In genomic region chr12:24877231-24877630, GRCm38 (mm10) we compare ENCODE assay signal across 14 mouse cellular contexts. TPM values are rescaled to one million over a fixed set of nuclear protein-coding genes. Genes with fewer than 3 reads are reported as not detected.
DNase-seq lines count a peak whose midpoint lies in the region; ATAC-seq and TF ChIP-seq lines count a peak whose summit lies in the region.
"Had no signal": no experiment of that assay in that cellular context is flagged by ENCODE, and none has a peak within 500 bp of the region (broad histone marks: within the 10 kb centered on the region; RNA-seq: fewer than 3 reads in every experiment).

No protein-coding gene starts in this region.

- H3K36me3 ChIP-seq in kidney, postnatal 0 days (ENCODE audit: insufficient read depth, low read length) = no peaks in the 10 kb centered on the region
- H3K36me3 ChIP-seq in kidney, embryonic 14.5 days (ENCODE audit: control insufficient read depth, insufficient read depth, low read length) = peaks cover 4% of the 10 kb centered on the region
- no peaks in the 10 kb centered on the region for H3K36me3 ChIP-seq in embryonic facial prominence, embryonic 15.5 days
- no peaks in the 10 kb centered on the region for H3K36me3 ChIP-seq in liver, embryonic 16.5 days (ENCODE audit: control insufficient read depth, insufficient read depth)
- H3K36me3 ChIP-seq: heart, embryonic 12.5 days had no signal

- no peak for TF ChIP-seq POLR2A in bone marrow, adult 2 months (IDR thresholded peaks at IDR 0.05; ENCODE audit: borderline replicate concordance, control insufficient read depth, low read depth, low read length)

- no peak overlapping the region for H3K4me2 ChIP-seq in kidney, postnatal 0 days (ENCODE audit: low read length)
- no peak overlapping the region for H3K4me2 ChIP-seq in kidney, embryonic 14.5 days (replicated peaks; ENCODE audit: low read depth, low read length)
- no peak overlapping the region for H3K4me2 ChIP-seq in embryonic facial prominence, embryonic 15.5 days (replicated peaks)
- H3K4me2 ChIP-seq in liver, embryonic 16.5 days (ENCODE audit: low read depth, low read length) = no peak overlapping the region
- H3K4me2 ChIP-seq: heart, embryonic 12.5 days; hindbrain, embryonic 14.5 days had no signal

- H3K4me3 ChIP-seq in kidney, postnatal 0 days (replicated peaks; ENCODE audit: low read depth, low read length) = no peak overlapping the region
- H3K4me3 ChIP-seq in kidney, embryonic 14.5 days (ENCODE audit: low read length) = no peak overlapping the region
- no peak overlapping the region for H3K4me3 ChIP-seq in bone marrow, adult 2 months (replicated peaks; ENCODE audit: control insufficient read depth, low read depth, low read length)
- H3K4me3 ChIP-seq in embryonic facial prominence, embryonic 15.5 days (replicated peaks) = no peak overlapping the region
- no peak overlapping the region for H3K4me3 ChIP-seq in liver, embryonic 16.5 days (ENCODE audit: low read depth, low read length)
- H3K4me3 ChIP-seq: heart, embryonic 12.5 days had no signal

- TF ChIP-seq CTCF in kidney, postnatal 0 days (IDR thresholded peaks at IDR 0.05; ENCODE audit: low read depth) = no peak
- TF ChIP-seq CTCF in bone marrow, adult 2 months (IDR thresholded peaks at IDR 0.05; ENCODE audit: control insufficient read depth, insufficient read depth, low read length) = no peak

- 53% methylated on average over 7 of the region's 7 CpGs for WGBS in kidney, postnatal 0 days
- WGBS in kidney, embryonic 14.5 days = 50% methylated on average over 7 of the region's 7 CpGs
- WGBS in bone marrow, adult 2 months = 80% methylated on average over 7 of the region's 7 CpGs
- WGBS in embryonic facial prominence, embryonic 15.5 days = 35% methylated on average over 7 of the region's 7 CpGs
- WGBS in liver, embryonic 16.5 days (ENCODE audit: insufficient replicate concordance) = 75% methylated on average over 7 of the region's 7 CpGs

- no peaks in the 10 kb centered on the region for H3K9me3 ChIP-seq in kidney, postnatal 0 days (replicated peaks; ENCODE audit: low read length)
- no peaks in the 10 kb centered on the region for H3K9me3 ChIP-seq in kidney, embryonic 14.5 days (ENCODE audit: control insufficient read depth, low read length)
- no peaks in the 10 kb centered on the region for H3K9me3 ChIP-seq in embryonic facial prominence, embryonic 15.5 days (replicated peaks)
- H3K9me3 ChIP-seq in liver, embryonic 16.5 days (replicated peaks; ENCODE audit: control insufficient read depth, low read length) = no peaks in the 10 kb centered on the region
- H3K9me3 ChIP-seq: heart, embryonic 12.5 days had no signal

- ATAC-seq in kidney, postnatal 0 days (replicated peaks; ENCODE audit: low FRiP score, low read depth) = no peak
- ATAC-seq in kidney, embryonic 14.5 days (ENCODE audit: low FRiP score, low TSS enrichment) = no peak
- ATAC-seq in embryonic facial prominence, embryonic 15.5 days (ENCODE audit: insufficient number of reproducible peaks, low FRiP score, low TSS enrichment, low read depth) = no peak
- ATAC-seq in liver, embryonic 16.5 days (ENCODE audit: low read depth) = no peak
- ATAC-seq: forebrain, embryonic 14.5 days had no signal

- peaks cover 3% of the 10 kb centered on the region; the same call in 1 of the 2 replicates for H3K4me1 ChIP-seq in kidney, postnatal 0 days (replicated peaks; ENCODE audit: insufficient read depth, low read length)
- H3K4me1 ChIP-seq in kidney, embryonic 14.5 days (ENCODE audit: control insufficient read depth, insufficient read depth, low read length) = peaks cover 20% of the 10 kb centered on the region; the same call in 1 of the 2 replicates
- H3K4me1 ChIP-seq in bone marrow, adult 2 months (ENCODE audit: control insufficient read depth, insufficient read depth, low read length) = peaks cover 6% of the 10 kb centered on the region; the same call in 1 of the 2 replicates
- peaks cover 21% of the 10 kb centered on the region for H3K4me1 ChIP-seq in embryonic facial prominence, embryonic 15.5 days
- peaks cover 41% of the 10 kb centered on the region for H3K4me1 ChIP-seq in liver, embryonic 16.5 days (ENCODE audit: control insufficient read depth, low read depth, low read length)

- H3K27me3 ChIP-seq in kidney, postnatal 0 days (ENCODE audit: insufficient read depth, low read length) = no peaks in the 10 kb centered on the region
- H3K27me3 ChIP-seq in kidney, embryonic 14.5 days (ENCODE audit: control insufficient read depth, insufficient read depth, low read length) = no peaks in the 10 kb centered on the region
- no peaks in the 10 kb centered on the region for H3K27me3 ChIP-seq in embryonic facial prominence, embryonic 15.5 days
- H3K27me3 ChIP-seq in liver, embryonic 16.5 days (ENCODE audit: control insufficient read depth, insufficient read depth, low read depth, low read length) = no peaks in the 10 kb centered on the region
- H3K27me3 ChIP-seq: heart, embryonic 12.5 days had no signal

- no peak overlapping the region for H3K9ac ChIP-seq in kidney, postnatal 0 days (ENCODE audit: low read depth, low read length)
- no peak overlapping the region; the same call in 1 of the 2 replicates for H3K9ac ChIP-seq in kidney, embryonic 14.5 days (ENCODE audit: low read depth, low read length)
- no peak overlapping the region for H3K9ac ChIP-seq in embryonic facial prominence, embryonic 15.5 days
- H3K9ac ChIP-seq in liver, embryonic 16.5 days (ENCODE audit: low read depth, low read length) = no peak overlapping the region
- H3K9ac ChIP-seq: heart, embryonic 12.5 days; hindbrain, embryonic 14.5 days had no signal

- H3K27ac ChIP-seq in kidney, postnatal 0 days = peak overlapping the region; percentile 31; the same call in 1 of the 2 replicates
- no peak overlapping the region for H3K27ac ChIP-seq in kidney, embryonic 14.5 days (ENCODE audit: low read depth, low read length)
- peak overlapping the region; percentile 21; the same call in 1 of the 2 replicates for H3K27ac ChIP-seq in bone marrow, adult 2 months (ENCODE audit: control insufficient read depth, insufficient read depth, low read depth, low read length, poor library complexity)
- H3K27ac ChIP-seq in embryonic facial prominence, embryonic 15.5 days (replicated peaks) = peak overlapping the region; percentile 76
- peak overlapping the region; percentile 23; the same call in 1 of the 2 replicates for H3K27ac ChIP-seq in liver, embryonic 16.5 days (ENCODE audit: low read length)
- H3K27ac ChIP-seq: hindbrain, embryonic 14.5 days had no signal

- DNase-seq in kidney, postnatal 0 days (ENCODE audit: low spot score) = peak; percentile 41
- no peak for DNase-seq in layer of hippocampus, postnatal 10 days (ENCODE audit: low spot score in 2 of 2)
- DNase-seq in adrenal gland, postnatal 14 days = no peak
- DNase-seq in left cerebral cortex, adult 9 months (ENCODE audit: low spot score in 2 of 2) = no peak
- DNase-seq: gastrocnemius, postnatal 10 days; right cerebral cortex, adult 18-20 months; thymus, postnatal 25 days had no signal

RNA-seq across cellular contexts. Expression of gene Mboat2, which starts 46.6 kb away (rescaled TPM):
- 44.5 and 50.8 TPM in 2 replicates for polyA plus RNA-seq in kidney, postnatal 0 days (2015; fragmentation: Nextera tagmentation; extraction: Ambion mirVana)
- polyA plus RNA-seq in kidney, embryonic 14.5 days (2014; fragmentation: Nextera tagmentation; extraction: Ambion mirVana) = 23.5 and 45.1 TPM in 2 replicates
- polyA plus RNA-seq in bone marrow, adult 2 months (2011; ENCODE audit: insufficient read depth, insufficient read length, low replicate concordance, missing spikeins) = 11.4 and 16.8 TPM in 2 replicates
- 64.8 and 69.0 TPM in 2 replicates for polyA plus RNA-seq in embryonic facial prominence, embryonic 15.5 days (2015; fragmentation: Nextera tagmentation; extraction: Ambion mirVana)
- polyA plus RNA-seq in liver, embryonic 16.5 days (2015; fragmentation: Nextera tagmentation; extraction: Ambion mirVana) = 2.8 and 3.9 TPM in 2 replicates
- 10 to 100 TPM; 55.7 to 57.8 TPM for total RNA-seq in layer of hippocampus, postnatal 10 days (2021)
- total RNA-seq in adrenal gland, postnatal 14 days (2021) = 17.1 and 17.9 TPM in 2 replicates
